In the genomic region with DNA sequence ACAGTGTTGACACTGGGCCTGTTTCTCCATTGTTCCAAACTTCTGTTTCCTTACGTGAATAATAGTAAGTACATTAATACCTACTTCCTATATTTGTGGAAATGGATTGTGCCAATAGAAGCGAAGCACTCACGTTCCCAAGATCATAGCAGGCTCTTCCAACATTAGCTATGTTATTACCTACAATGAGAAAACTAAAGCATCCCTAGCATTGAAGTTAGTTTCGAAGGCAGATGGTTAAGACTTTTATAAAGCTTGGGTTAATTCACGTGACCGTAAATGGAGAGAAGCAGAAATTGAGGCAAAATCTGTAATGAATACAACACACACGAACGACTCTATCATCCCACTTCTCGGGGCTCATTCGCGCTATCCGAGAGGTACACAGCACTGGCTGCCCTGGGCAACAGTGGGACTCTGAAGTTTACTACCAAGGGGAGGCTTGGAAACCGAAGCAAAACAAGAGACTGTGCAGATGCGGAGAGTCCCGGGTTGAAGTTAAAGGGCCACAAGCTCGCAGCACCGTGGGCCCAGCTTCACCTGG, we compare ENCODE assay signal across 8 mouse cellular contexts. TPM values are rescaled to one million over a fixed set of nuclear protein-coding genes. Genes with fewer than 3 reads are reported as not detected.
DNase-seq lines count a peak whose midpoint lies in the region; ATAC-seq lines count a peak whose summit lies in the region.

No protein-coding gene starts in this region.

- peak overlapping the region; percentile 95 for H3K27ac ChIP-seq in kidney, embryonic 15.5 days
- H3K27ac ChIP-seq in hindbrain, embryonic 11.5 days (ENCODE audit: low read depth, low read length) = peak overlapping the region; percentile 81

- H3K4me3 ChIP-seq in kidney, embryonic 15.5 days (replicated peaks) = peak overlapping the region; percentile 95
- peak overlapping the region; percentile 93 for H3K4me3 ChIP-seq in hindbrain, embryonic 11.5 days (ENCODE audit: low read depth, low read length)

- peak overlapping the region; percentile 58 for H3K4me2 ChIP-seq in kidney, embryonic 15.5 days
- H3K4me2 ChIP-seq in hindbrain, embryonic 11.5 days (replicated peaks; ENCODE audit: low read depth, low read length) = peak overlapping the region; percentile 59

- no peak for DNase-seq in kidney, adult 18-20 months
- peak; percentile 29 for DNase-seq in c-Kit-positive CD71-negative TER-119-negative erythroid progenitor cells, embryonic 14.5 days (ENCODE audit: low read depth)
- no peak for DNase-seq in hindbrain, embryonic 11.5 days (ENCODE audit: low spot score)
- DNase-seq in adrenal gland, postnatal 10 days = no peak
- no peak for DNase-seq in ovary, adult 18-20 months (ENCODE audit: low spot score)
- no peak for DNase-seq in spleen, adult 12 weeks (ENCODE audit: low spot score)

- peaks cover 8% of the 10 kb centered on the region for H3K36me3 ChIP-seq in kidney, embryonic 15.5 days
- H3K36me3 ChIP-seq in hindbrain, embryonic 11.5 days (ENCODE audit: control insufficient read depth, insufficient read depth, low read length) = peaks cover 3% of the 10 kb centered on the region; the same call in 1 of the 2 replicates

- ATAC-seq in kidney, embryonic 15.5 days (replicated peaks; ENCODE audit: low FRiP score) = peak; percentile 73
- ATAC-seq in hindbrain, embryonic 11.5 days (ENCODE audit: low FRiP score) = peak; percentile 78; the same call in 1 of the 2 replicates
- ATAC-seq in megakaryocyte, adult 5-6 weeks (ENCODE audit: poor library complexity, severe bottlenecking) = peak; percentile 78

- peak overlapping the region; percentile 97 for H3K9ac ChIP-seq in kidney, embryonic 15.5 days
- peak overlapping the region; percentile 96 for H3K9ac ChIP-seq in hindbrain, embryonic 11.5 days (ENCODE audit: low read depth, low read length)

- H3K9me3 ChIP-seq in kidney, embryonic 15.5 days (replicated peaks) = no peaks in the 10 kb centered on the region
- H3K9me3 ChIP-seq in hindbrain, embryonic 11.5 days (ENCODE audit: control insufficient read depth, low read length) = no peaks in the 10 kb centered on the region

- WGBS in kidney, embryonic 15.5 days = 2% methylated on average over 17 of the region's 17 CpGs
- 7% methylated on average over 17 of the region's 17 CpGs for WGBS in hindbrain, embryonic 11.5 days

- H3K4me1 ChIP-seq in kidney, embryonic 15.5 days = peaks cover 7% of the 10 kb centered on the region
- no peaks in the 10 kb centered on the region for H3K4me1 ChIP-seq in hindbrain, embryonic 11.5 days (replicated peaks; ENCODE audit: control insufficient read depth, insufficient read depth, low read length)

- no peaks in the 10 kb centered on the region for H3K27me3 ChIP-seq in kidney, embryonic 15.5 days
- H3K27me3 ChIP-seq in hindbrain, embryonic 11.5 days (ENCODE audit: control insufficient read depth, insufficient read depth, low read length) = no peaks in the 10 kb centered on the region

RNA-seq across cellular contexts. Expression of gene Sem1, which starts 0.7 kb away (rescaled TPM):
- 246 and 271 TPM in 2 replicates for polyA plus RNA-seq in kidney, embryonic 15.5 days (2015; fragmentation: Nextera tagmentation; extraction: Ambion mirVana)
- polyA plus RNA-seq in hindbrain, embryonic 11.5 days (2014; fragmentation: Nextera tagmentation; extraction: Ambion mirVana) = 239 and 242 TPM in 2 replicates
- total RNA-seq in megakaryocyte, adult 5-6 weeks (2015) = 202 and 214 TPM in 2 replicates
- 311 and 314 TPM in 2 replicates for total RNA-seq in megakaryocyte, adult 5-6 weeks (2017)
- 10 to 100 TPM; 86.1 to 98.1 TPM for total RNA-seq in adrenal gland, postnatal 10 days (2021)
